Mouse (Mus musculus) liver, embryonic 14.5 days (tissue): Measurements from ENCODE around the gene Nubp2.

Experiments used
- CTCF ChIP-seq: IDR thresholded peaks from 2 replicates; pipeline ENCODE4 v1.5.1; 2016; ENCODE audit warnings: antibody characterized with exemption, low read depth, control low read depth
- EP300 ChIP-seq: IDR thresholded peaks from 2 replicates; pipeline ENCODE4 v1.6.1; 2016; ENCODE audit warnings: antibody characterized with exemption, low read depth

- no peak for TF ChIP-seq CTCF
- TF ChIP-seq EP300: no peak
These were observed 38.8 kb downstream of the Nubp2 start for GRCm38 (mm10) chr17:24847386-24847785.
